Mouse (Mus musculus): ENCODE results near the gene Maff. TPM values are rescaled to one million over a fixed set of nuclear protein-coding genes. Genes with fewer than 3 reads are reported as not detected.

Gene Maff
- polyA plus RNA-seq, 1 experiment: 1.1 TPM

GRCm38 (mm10) chr15:79313848-79314369 is 32.5 kb upstream of the Maff start:
- peak overlapping the region; percentile 56 for H3K4me3 ChIP-seq (ENCODE audit: control insufficient read depth, low read depth, low read length)
- TF ChIP-seq CTCF (IDR thresholded peaks at IDR 0.05; ENCODE audit: control insufficient read depth, insufficient read depth, insufficient replicate concordance, low read depth, low read length) (no peak), POLR2A (IDR thresholded peaks at IDR 0.05; ENCODE audit: control insufficient read depth, low read depth, low read length) (no peak)
- peaks cover 1% of the 10 kb centered on the region for H3K36me3 ChIP-seq (ENCODE audit: control insufficient read depth, insufficient read depth, low read length)
- peaks cover 8% of the 10 kb centered on the region for H3K4me1 ChIP-seq (ENCODE audit: control insufficient read depth, insufficient read depth, low read length)
- H3K27me3 ChIP-seq (ENCODE audit: control insufficient read depth, insufficient read depth, low read length): no peaks in the 10 kb centered on the region
- H3K27ac ChIP-seq (ENCODE audit: control insufficient read depth, insufficient read depth, low read depth, low read length): peak overlapping the region; percentile 63; the same call in 1 of the 2 replicates

- peaks cover 20% of the 10 kb centered on the region for H3K4me1 ChIP-seq (ENCODE audit: control insufficient read depth, insufficient read depth, low read length)
- H3K4me3 ChIP-seq (ENCODE audit: control insufficient read depth, low read depth, low read length): no peak overlapping the region; the same call in 1 of the 2 replicates
- no peaks in the 10 kb centered on the region for H3K27me3 ChIP-seq (ENCODE audit: control insufficient read depth, insufficient read depth, low read length)
- H3K27ac ChIP-seq (ENCODE audit: control insufficient read depth, insufficient read depth, low read depth, low read length): peak overlapping the region; percentile 61
- TF ChIP-seq POLR2A (IDR thresholded peaks at IDR 0.05; ENCODE audit: control insufficient read depth, low read depth, low read length) (no peak), CTCF (IDR thresholded peaks at IDR 0.05; ENCODE audit: control insufficient read depth, insufficient read depth, insufficient replicate concordance, low read depth, low read length) (no peak)
- peaks cover 1% of the 10 kb centered on the region for H3K36me3 ChIP-seq (ENCODE audit: control insufficient read depth, insufficient read depth, low read length)
These were observed 24.7 kb upstream of the Maff start for GRCm38 (mm10) chr15:79321733-79322190.

- peaks cover 20% of the 10 kb centered on the region for H3K4me1 ChIP-seq (ENCODE audit: control insufficient read depth, insufficient read depth, low read length)
- peaks cover under 1% of the 10 kb centered on the region for H3K36me3 ChIP-seq (ENCODE audit: control insufficient read depth, insufficient read depth, low read length)
- TF ChIP-seq CTCF (IDR thresholded peaks at IDR 0.05; ENCODE audit: control insufficient read depth, insufficient read depth, insufficient replicate concordance, low read depth, low read length) (no peak), POLR2A (IDR thresholded peaks at IDR 0.05; ENCODE audit: control insufficient read depth, low read depth, low read length) (0 out of 2 replicates have a peak, but pooled peaks have one; percentile 37)
- H3K27ac ChIP-seq (ENCODE audit: control insufficient read depth, insufficient read depth, low read depth, low read length): peak overlapping the region; percentile 61
- no peaks in the 10 kb centered on the region for H3K27me3 ChIP-seq (ENCODE audit: control insufficient read depth, insufficient read depth, low read length)
- H3K4me3 ChIP-seq (ENCODE audit: control insufficient read depth, low read depth, low read length): peak overlapping the region; percentile 33
These were observed 24.0 kb upstream of the Maff start for GRCm38 (mm10) chr15:79322281-79322990.

GRCm38 (mm10) chr15:79322991-79323790 is 23.2 kb upstream of the Maff start:
- TF ChIP-seq POLR2A (IDR thresholded peaks at IDR 0.05; ENCODE audit: control insufficient read depth, low read depth, low read length): 0 out of 2 replicates have a peak, but pooled peaks have one; percentile 19
- no peak for TF ChIP-seq CTCF (IDR thresholded peaks at IDR 0.05; ENCODE audit: control insufficient read depth, insufficient read depth, insufficient replicate concordance, low read depth, low read length)
- Histone ChIP-seq H3K36me3 (ENCODE audit: control insufficient read depth, insufficient read depth, low read length) (no peaks in the 10 kb centered on the region; the same call in 1 of the 2 replicates), H3K4me3 (ENCODE audit: control insufficient read depth, low read depth, low read length) (peak overlapping the region; percentile 33), H3K27ac (ENCODE audit: control insufficient read depth, insufficient read depth, low read depth, low read length) (peak overlapping the region; percentile 29), H3K4me1 (ENCODE audit: control insufficient read depth, insufficient read depth, low read length) (peaks cover 20% of the 10 kb centered on the region), H3K27me3 (ENCODE audit: control insufficient read depth, insufficient read depth, low read length) (no peaks in the 10 kb centered on the region)

GRCm38 (mm10) chr15:79323791-79324155 is 22.6 kb upstream of the Maff start:
- TF ChIP-seq POLR2A (IDR thresholded peaks at IDR 0.05; ENCODE audit: control insufficient read depth, low read depth, low read length) (no peak), CTCF (IDR thresholded peaks at IDR 0.05; ENCODE audit: control insufficient read depth, insufficient read depth, insufficient replicate concordance, low read depth, low read length) (no peak)
- Histone ChIP-seq H3K4me1 (ENCODE audit: control insufficient read depth, insufficient read depth, low read length) (peaks cover 20% of the 10 kb centered on the region), H3K27me3 (ENCODE audit: control insufficient read depth, insufficient read depth, low read length) (no peaks in the 10 kb centered on the region), H3K4me3 (ENCODE audit: control insufficient read depth, low read depth, low read length) (no peak overlapping the region), H3K36me3 (ENCODE audit: control insufficient read depth, insufficient read depth, low read length) (no peaks in the 10 kb centered on the region; the same call in 1 of the 2 replicates), H3K27ac (ENCODE audit: control insufficient read depth, insufficient read depth, low read depth, low read length) (peak overlapping the region; percentile 29)

GRCm38 (mm10) chr15:79324373-79324772 is 22.0 kb upstream of the Maff start:
- Histone ChIP-seq H3K4me3 (ENCODE audit: control insufficient read depth, low read depth, low read length) (no peak overlapping the region), H3K4me1 (ENCODE audit: control insufficient read depth, insufficient read depth, low read length) (peaks cover 20% of the 10 kb centered on the region), H3K27me3 (ENCODE audit: control insufficient read depth, insufficient read depth, low read length) (no peaks in the 10 kb centered on the region), H3K27ac (ENCODE audit: control insufficient read depth, insufficient read depth, low read depth, low read length) (no peak overlapping the region; the same call in 1 of the 2 replicates), H3K36me3 (ENCODE audit: control insufficient read depth, insufficient read depth, low read length) (no peaks in the 10 kb centered on the region; the same call in 1 of the 2 replicates)
- TF ChIP-seq CTCF (IDR thresholded peaks at IDR 0.05; ENCODE audit: control insufficient read depth, insufficient read depth, insufficient replicate concordance, low read depth, low read length) (no peak), POLR2A (IDR thresholded peaks at IDR 0.05; ENCODE audit: control insufficient read depth, low read depth, low read length) (no peak)

GRCm38 (mm10) chr15:79325742-79326141 is 20.7 kb upstream of the Maff start:
- Histone ChIP-seq H3K27me3 (ENCODE audit: control insufficient read depth, insufficient read depth, low read length) (no peaks in the 10 kb centered on the region), H3K4me1 (ENCODE audit: control insufficient read depth, insufficient read depth, low read length) (peaks cover 23% of the 10 kb centered on the region), H3K36me3 (ENCODE audit: control insufficient read depth, insufficient read depth, low read length) (no peaks in the 10 kb centered on the region), H3K27ac (ENCODE audit: control insufficient read depth, insufficient read depth, low read depth, low read length) (no peak overlapping the region), H3K4me3 (ENCODE audit: control insufficient read depth, low read depth, low read length) (no peak overlapping the region)
- no peak for TF ChIP-seq POLR2A (IDR thresholded peaks at IDR 0.05; ENCODE audit: control insufficient read depth, low read depth, low read length)
- TF ChIP-seq CTCF (IDR thresholded peaks at IDR 0.05; ENCODE audit: control insufficient read depth, insufficient read depth, insufficient replicate concordance, low read depth, low read length): no peak
